Mouse (Mus musculus): ENCODE results near the gene Thbs4. TPM values are rescaled to one million over a fixed set of nuclear protein-coding genes. Genes with fewer than 3 reads are reported as not detected.

The Thbs4 gene
- total RNA-seq, 2 experiments from 2014 or later = 50.4 to 96.5 TPM

GRCm38 (mm10) chr13:92717851-92718665 lies 76.6 kb downstream of the Thbs4 start:
- DNase-seq (ENCODE audit: low spot score) = no peak

DNA sequence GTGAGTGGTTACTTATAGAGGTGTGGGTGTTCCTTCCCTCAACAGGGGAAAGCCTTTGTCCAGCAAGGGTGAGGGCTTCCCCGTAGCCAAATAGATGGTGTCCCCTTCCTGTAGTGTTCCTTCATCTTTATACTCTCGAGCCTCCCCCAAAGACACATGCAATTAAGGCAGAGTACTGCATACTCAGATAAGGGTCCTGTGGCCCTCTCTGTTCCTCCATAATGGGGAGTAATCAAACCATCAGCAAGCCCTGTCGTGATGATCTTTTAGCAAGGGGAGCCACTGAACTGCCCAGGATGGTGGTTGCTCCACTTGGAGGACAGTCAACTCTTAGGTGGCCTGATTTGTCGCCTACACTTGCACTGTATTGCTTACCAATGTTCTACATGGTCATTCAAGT lies 82.0 kb downstream of the Thbs4 start:
- DNase-seq (ENCODE audit: low spot score) = no peak

DNA sequence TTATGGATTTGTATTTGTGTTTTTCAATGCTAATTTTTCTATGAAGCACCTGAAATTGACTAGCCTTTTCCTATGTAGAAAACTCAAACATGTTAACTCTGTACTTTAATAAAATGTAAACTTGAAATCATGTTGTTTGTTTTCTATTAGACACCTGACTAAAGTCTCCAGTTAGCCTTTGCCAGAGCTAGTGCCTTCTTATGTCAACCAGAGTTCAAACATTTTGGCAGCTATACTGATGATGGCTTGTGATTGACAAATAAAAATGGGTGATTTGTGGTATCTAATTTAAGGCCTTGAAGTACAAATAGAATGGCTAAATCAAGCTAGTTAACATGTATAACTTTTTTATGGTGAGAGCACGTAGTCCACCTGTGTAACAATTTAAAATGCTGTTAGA lies 82.8 kb downstream of the Thbs4 start:
- no peak for DNase-seq (ENCODE audit: low spot score)

- no peak for DNase-seq (ENCODE audit: low spot score)
These were observed 84.3 kb downstream of the Thbs4 start for GRCm38 (mm10) chr13:92710361-92710760.

GRCm38 (mm10) chr13:92709535-92709934 lies 85.1 kb downstream of the Thbs4 start:
- no peak for DNase-seq (ENCODE audit: low spot score)

GRCm38 (mm10) chr13:92708466-92708865 lies 86.2 kb downstream of the Thbs4 start:
- no peak for DNase-seq (ENCODE audit: low spot score)

DNA sequence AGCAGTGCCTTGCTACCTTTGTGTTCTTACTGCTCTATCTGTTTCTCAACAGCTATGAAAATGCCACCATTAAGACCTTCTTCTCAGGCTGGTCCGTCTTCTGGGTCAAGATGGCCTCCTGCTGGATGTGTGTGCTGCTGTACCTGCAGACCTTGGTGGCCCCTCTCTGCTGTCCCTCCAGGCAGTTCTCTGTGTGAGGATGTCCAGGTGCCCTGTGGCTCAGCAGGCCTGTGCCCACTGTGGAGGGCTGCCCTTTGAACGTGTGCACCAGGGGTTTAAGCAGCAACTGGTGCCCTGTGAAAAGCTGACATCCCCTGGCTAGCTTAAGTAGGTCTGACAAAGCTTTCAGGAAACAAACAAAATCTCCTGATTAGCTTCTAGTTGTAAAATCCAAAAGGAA lies 86.7 kb downstream of the Thbs4 start:
- no peak for DNase-seq (ENCODE audit: low spot score)

GRCm38 (mm10) chr13:92706342-92707061 lies 88.1 kb downstream of the Thbs4 start:
- no peak for DNase-seq (ENCODE audit: low spot score)

DNA sequence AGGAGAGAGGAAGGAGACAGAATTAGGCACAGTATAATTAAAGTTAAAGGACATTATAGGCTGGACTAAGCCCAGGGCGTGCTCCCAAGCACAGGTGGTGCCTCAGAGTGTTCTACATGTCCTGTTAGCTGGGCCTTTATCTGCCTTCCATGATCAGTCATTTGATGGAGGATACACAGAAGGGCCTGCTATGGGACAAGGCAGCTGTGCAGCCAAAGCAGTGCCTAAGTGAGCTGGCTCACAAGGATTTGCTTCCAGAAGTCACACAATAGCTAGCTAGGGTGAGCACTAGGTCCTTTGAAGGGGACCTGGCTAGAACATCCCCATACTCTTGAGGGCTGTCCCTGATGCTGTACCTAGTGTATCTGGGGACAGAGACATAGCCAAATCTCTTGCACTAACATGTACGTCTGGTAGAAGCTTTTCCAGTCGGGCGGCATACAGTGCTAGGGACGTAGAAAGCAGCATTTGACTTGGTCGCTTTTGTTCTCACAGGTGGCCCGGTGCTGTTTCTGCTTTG lies 89.5 kb downstream of the Thbs4 start:
- no peak for DNase-seq (ENCODE audit: low spot score)

DNA sequence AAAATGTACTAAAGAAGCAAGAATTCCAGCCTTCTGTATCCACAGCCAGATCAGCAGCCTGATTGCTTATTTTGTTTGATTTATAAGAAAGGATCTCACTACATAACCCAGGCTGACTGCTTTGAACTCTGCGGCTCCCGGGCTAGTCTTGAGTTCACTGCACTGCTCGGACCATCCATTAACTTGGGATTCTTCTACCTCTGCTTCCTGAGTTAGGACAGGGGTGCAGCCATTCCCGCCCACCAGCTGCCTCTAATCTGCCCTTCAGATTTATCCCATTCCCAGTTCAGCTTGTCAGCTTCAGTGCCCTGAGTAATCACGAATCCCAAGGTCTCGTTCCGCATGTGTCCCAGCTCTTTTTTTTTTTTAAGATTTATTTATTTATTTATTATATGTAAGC lies 90.4 kb downstream of the Thbs4 start:
- DNase-seq (ENCODE audit: low spot score) = no peak

DNA sequence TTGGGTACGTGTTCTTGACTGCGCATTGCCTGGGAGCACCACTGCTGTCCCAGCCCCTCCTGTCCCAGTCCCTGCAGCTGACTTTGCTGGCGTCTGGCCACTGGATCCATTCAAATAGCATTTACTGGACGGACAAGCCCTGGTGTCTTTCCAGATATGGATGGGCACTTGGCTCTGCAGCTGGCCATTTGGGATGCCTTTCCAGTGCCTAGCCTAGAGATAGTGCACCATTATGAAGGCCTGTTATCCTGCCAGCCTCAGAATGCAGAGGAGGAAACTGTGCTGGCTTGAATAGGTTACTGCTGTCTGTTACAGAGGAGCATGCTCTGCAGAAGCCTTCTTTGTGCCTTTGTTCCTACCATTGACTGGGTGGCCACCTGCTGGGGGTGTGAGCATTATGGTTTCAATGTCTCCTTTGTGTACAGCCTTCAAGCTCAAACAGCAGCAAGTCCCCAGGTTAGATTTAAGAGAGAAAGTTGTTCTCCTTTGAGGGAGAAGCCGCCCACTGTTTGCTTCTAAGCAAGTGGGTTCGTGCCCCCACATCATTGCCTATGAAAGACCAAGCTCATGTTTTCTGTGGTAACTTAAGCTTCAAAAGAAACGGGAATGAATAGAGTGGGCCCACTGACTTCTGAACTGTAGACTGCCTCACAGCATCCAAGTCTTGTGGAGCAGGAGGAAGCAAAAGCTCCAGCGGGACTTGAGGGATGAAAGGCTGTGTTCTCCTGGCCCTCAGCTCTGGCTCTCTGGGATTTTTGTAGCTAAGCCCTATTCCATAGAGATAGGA lies 91.2 kb downstream of the Thbs4 start:
- DNase-seq (ENCODE audit: low spot score) = no peak

DNA sequence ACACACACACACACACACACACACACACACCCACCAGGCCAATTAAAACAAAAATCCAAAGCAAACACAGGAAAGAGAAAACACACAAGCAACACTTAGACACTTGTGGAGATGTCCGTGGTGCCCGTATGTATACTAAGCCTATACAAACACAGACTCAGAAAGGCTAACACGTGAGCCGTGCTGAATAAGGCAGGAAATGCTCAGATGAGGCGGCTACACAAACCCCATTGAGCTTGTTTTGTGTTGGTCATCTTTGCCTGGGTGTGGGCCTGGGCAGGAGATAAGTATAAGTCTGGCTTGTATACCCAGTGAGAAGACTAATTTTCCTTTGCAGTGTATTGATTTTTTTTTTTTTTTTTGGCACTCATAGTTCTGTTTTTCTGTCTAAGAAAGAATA lies 92.6 kb downstream of the Thbs4 start:
- no peak for DNase-seq (ENCODE audit: low spot score)

Other genes starting within 250 kb of the Thbs4 start
- not detected for gene Spz1, start 218.6 kb downstream of the Thbs4 start, total RNA-seq (2021)
- 1 to 10 TPM; 2.1 to 2.9 TPM for gene Serinc5, start 183.7 kb downstream of the Thbs4 start, total RNA-seq (2021)
- gene Mtx3, start 49.9 kb upstream of the Thbs4 start, total RNA-seq (2021) = 1 to 10 TPM; 4.0 to 4.1 TPM

Measured in gastrocnemius, adult 18-20 months (tissue).